Mouse (Mus musculus) kidney, adult 8-10 months (tissue): ENCODE data around the gene Dlg2.
A peak's percentile ranks its signal among the peaks of the same experiment; 100 is the strongest.

Source experiments
- DNase-seq, 2 experiments: peaks; one replicate each; pipeline ENCODE4 v3.0.0; 2022

Dlg2 gene

GRCm38 (mm10) chr7:91456796-91457195 is 980.3 kb downstream of the Dlg2 start:
- no peak for DNase-seq

DNA sequence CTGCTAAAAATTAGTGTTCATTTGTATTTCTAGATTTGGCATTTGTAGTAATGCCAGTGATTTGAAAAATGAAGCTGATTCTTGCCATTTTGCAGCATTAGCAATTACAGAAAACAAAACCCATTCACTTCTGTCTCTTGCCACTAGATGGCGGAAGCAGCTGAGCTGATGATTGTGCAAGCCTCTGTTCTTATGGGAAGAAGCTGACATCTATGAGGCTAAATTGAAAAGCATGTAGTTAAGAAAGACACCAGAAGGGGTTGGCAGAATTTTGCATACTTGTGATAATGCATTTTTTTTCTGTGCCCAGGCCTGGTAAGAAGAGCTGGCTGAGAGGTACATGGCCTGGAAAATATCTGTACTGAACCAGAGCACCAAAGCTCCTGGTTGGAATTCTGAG is 980.7 kb downstream of the Dlg2 start:
- DNase-seq, result peak; percentile 25 to 52

- DNase-seq, result no peak
These were observed 984.9 kb downstream of the Dlg2 start for GRCm38 (mm10) chr7:91461352-91461751.

DNA sequence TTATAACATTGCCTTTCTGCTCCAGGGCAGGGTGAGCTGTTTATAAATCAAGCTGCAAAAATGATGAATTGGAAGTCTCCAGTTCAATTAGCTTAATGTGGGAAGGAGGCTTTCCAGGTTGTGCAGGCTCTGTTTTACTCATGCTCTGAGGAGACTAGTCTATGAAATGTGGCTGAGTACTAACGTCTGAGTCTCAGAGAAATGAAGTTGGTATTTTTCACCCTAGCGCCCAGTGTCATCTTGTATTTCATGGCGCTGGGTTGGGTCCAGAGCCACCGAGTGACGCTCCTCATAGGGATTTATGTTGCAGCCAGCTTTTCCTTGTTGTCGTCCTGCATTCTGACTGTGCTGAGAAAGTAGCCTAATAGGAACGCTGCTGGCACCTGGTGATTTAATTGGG is 986.8 kb downstream of the Dlg2 start:
- no peak for DNase-seq

GRCm38 (mm10) chr7:91467061-91467460 is 990.6 kb downstream of the Dlg2 start:
- no peak for DNase-seq

DNA sequence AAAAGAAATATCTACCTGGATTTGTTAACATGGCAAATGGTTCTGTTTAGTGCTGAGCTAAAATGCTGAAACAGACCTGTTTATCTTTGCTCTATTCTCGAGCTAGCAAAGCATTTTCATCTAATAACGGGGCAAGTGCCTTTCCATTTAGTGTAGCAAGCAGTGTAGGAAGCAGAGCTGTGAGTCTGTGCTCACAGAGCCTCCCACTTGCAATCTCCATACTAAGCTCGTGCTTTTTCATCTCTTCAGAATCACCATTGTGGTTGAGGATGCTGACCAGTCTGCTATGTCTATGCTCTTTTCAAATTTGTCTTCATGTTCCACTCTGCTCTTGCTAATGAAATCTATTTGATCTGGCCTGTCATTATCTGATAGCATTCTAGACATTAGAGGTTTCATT is 1002.7 kb downstream of the Dlg2 start:
- DNase-seq, result no peak

DNA sequence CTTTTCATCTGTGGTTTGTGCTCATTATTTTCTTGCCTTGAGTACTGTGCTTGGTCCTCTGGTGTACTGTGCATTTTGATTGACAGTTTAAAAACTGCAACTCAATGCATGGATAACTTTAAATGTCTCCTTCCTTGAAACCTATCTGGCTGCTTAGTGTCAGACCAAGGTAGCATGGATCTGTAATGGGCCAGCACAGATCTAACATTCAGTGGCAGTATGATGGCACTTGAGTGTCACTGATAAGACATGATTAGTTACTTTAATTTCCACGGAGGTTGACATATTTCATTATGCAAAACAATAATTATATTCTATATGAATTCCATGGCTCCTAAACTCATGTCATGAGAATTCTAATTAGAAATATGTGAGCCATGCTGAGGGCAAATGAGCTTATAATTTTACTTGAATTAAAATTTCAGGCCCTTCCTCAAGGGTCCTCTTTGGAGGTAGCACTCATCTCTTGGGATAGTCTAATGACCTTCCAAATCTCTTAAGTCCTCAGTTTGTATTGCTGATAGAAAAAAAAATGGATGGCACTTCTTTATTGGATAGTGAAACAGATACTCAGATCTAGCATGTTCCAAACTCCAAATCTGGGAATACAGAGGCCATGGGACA is 1005.2 kb downstream of the Dlg2 start:
- DNase-seq, result no peak

- DNase-seq, result no peak
These were observed 1016.8 kb downstream of the Dlg2 start for GRCm38 (mm10) chr7:91493234-91493633.

GRCm38 (mm10) chr7:91495526-91495925 is 1019.1 kb downstream of the Dlg2 start:
- no peak for DNase-seq

GRCm38 (mm10) chr7:91511119-91511518 is 1034.6 kb downstream of the Dlg2 start:
- DNase-seq, result no peak

- DNase-seq, result no peak
These were observed 1038.0 kb downstream of the Dlg2 start for GRCm38 (mm10) chr7:91514445-91514844.

GRCm38 (mm10) chr7:91516225-91516624 is 1039.8 kb downstream of the Dlg2 start:
- DNase-seq, result no peak

- DNase-seq, result no peak
These were observed 1049.4 kb downstream of the Dlg2 start for GRCm38 (mm10) chr7:91525859-91526258.

DNA sequence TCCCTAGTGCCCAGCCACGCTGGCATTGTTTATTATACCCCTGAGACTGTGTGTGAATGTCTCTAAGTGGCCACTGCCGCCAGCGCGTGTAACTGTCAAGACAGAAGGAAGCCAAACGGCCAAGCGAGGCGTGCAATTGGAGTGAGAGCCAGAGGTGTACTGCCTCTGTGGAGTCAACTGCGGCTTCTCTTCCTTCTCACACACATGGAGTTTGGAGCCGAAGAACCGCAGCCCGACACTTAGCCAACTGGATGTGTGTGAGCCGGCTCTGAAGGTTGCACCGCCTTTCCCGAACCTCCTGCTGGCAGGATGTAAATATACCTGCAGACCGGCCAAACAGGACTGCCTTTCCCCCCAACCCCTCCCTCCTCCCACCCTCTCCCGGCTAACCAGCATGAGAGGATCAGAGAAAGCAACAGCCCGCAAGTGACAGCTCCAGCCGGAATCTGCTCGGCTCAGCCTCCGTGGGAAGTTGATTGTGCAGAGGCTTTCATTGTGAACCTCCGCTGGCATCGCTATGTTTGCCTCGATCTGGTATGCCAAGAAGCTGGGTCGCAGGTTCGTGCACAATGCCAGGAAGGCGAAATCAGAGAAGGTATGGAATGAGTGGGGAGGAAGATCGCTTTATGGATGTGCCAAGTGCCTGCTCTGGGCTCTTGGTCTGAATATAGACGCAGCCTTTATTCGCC is 1066.3 kb downstream of the Dlg2 start:
- no peak for DNase-seq

DNA sequence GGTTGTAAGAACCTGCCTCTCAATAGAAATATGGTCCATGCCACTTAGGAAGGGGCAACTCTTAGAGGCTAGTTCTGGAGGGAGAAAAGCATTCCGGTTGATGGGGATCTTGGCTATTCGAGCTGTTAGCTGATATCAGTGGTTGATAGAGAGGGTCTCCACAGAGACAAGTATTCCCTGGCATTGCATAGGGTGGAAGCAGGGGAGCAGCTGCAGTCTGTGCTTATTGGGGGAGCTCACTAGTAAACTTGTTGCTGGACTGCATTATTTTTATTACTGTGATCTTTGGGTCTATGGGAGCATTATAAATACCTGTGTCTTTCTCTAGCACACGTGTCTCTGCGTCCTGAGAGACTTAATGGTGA is 1066.8 kb downstream of the Dlg2 start:
- DNase-seq, result no peak

- no peak for DNase-seq
These were observed 1068.1 kb downstream of the Dlg2 start for GRCm38 (mm10) chr7:91544600-91544999.

DNA sequence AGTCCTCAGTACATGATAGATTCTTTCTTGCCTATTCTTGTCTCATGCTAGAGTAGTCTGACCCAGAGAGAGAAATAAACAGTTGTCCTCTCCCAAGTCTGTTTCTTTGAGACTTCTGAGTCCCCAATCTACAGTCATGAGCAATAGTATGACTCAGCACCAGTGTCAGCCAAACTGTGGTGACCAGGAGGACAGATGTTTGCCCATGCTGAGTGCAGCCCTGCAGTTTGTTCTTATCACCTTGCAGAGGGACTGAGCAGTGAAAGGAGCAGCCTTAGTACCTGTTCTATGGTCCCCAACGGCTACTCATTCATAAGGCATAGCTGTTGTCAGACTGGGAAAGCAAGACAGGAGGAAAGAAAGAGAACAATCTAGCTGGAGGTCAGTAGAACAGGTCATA is 1072.3 kb downstream of the Dlg2 start:
- DNase-seq, result no peak

GRCm38 (mm10) chr7:91557582-91557981 is 1081.1 kb downstream of the Dlg2 start:
- no peak for DNase-seq

GRCm38 (mm10) chr7:91567423-91567822 is 1091.0 kb downstream of the Dlg2 start:
- DNase-seq, result no peak

DNA sequence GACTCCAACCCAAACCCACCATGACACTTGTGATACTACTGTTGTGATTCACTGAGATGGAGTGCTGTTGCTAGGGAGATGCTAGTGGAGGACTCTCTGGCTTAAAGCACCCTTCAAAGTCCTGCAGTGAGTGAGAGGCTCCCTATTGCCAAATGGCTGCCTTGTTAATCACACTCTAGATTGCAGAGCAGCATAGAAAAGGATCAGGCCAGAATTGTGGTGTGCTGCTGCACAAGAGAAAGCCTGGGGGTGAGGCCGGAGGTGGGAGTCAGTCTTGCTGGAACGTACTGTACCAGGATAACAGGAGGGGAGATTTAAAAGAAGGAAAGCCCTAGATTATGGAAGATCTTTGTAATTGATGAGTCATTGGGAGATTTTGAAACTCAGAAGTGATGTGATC is 1094.5 kb downstream of the Dlg2 start:
- no peak for DNase-seq

DNA sequence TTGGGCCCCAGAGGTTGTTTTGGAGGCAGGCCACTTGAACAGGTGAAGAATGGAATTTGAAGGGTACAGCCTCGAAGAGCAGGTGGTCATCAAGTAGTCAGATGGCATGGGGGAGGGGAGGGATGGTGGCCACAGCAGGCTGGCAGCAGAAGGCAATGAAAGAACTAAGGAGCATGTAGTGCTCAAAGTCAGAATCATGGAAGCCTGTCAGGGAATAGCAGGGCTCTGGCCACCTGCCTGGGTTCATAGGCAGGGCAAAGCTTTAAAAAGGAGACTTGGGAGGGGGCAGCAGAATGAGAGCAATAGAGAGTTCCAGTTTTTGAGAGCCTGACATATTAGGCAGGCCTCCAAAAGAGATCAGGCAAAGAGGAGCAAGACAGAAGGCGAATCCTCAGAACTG is 1096.2 kb downstream of the Dlg2 start:
- no peak for DNase-seq

GRCm38 (mm10) chr7:91573321-91573720 is 1096.8 kb downstream of the Dlg2 start:
- DNase-seq, result no peak

DNA sequence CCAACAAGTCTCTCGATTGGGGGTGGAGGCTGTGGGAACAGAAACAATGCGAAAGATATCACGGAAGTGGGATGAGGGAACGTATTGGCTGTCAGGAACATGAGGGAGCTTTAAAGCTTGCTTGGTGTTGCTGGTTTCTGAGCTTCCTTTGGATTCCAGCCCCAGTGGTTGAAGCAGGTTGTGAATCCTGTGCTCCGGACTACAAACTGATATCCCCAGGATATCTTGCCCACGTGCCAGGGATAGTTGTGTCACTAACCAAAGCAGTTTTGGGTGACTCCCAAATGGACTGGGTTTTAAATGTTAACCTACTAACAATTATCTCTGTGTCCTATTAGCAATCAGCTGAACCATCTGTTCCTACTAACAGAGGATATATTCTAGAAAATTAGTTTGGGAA is 1099.7 kb downstream of the Dlg2 start:
- no peak for DNase-seq

DNA sequence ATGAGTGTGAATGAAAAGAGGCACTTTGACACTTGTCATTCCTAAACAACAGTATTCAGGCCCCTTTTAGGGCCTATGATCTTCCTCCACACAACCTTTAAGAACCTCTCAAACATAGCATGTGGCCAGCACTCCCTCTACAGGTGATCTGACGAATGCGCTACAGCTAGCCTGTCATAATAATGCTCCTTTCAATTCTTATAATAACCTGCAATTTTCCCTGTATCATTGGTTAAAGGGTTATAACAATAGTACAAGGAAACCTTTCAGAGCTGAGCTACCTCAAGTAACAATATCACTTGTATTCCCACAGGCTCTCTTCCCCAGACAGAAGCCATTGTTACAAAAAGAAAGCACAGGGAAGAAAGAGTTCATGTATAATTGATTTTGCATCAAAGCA is 1105.7 kb downstream of the Dlg2 start:
- DNase-seq, result no peak

DNA sequence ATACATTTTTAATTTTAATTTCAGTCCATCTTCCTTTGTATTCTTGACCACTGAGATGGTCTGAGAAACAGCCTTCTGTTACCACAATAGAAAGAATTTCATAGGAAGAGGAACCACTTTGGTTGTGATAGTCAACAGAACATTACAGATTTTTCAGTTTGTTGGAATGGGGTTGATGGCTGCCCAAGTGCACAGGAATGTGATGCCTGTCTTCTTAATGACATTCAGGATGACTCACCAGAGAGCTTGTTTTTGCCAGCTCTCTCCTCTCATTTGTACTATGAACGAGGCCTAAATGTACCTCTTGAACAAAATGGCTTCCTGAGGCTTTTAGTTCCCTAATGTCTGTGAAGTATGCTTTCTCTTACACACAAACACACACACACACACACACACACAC is 1107.1 kb downstream of the Dlg2 start:
- no peak for DNase-seq
